Comparison of ENCODE assay signal across 8 mouse cellular contexts in the genomic region with DNA sequence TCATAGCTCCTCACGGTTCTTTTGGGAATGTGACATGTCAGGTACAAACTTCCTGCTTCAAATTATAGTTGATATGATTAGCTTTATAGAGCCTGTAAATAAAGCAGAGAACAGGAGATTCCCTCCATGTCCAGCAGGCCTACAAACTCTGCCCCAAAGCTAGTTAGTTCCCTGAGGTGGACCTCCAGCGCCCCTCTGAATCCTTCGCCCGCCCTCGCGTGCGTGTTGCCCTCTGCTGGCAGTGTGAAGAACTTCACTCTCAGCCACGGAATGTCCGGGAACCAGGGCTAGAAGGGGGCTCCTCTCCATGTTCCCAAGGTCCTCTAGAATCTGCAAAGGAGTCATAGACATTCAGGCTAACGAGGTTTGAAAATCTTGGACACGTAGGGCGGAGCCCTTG. TPM values are rescaled to one million over a fixed set of nuclear protein-coding genes. Genes with fewer than 3 reads are reported as not detected.
DNase-seq lines count a peak whose midpoint lies in the region; ATAC-seq and TF ChIP-seq lines count a peak whose summit lies in the region.

No protein-coding gene starts in this region.

- H3K27me3 ChIP-seq in lung, embryonic 14.5 days (ENCODE audit: insufficient read depth, low read length) = peaks cover 67% of the 10 kb centered on the region
- peaks cover 57% of the 10 kb centered on the region for H3K27me3 ChIP-seq in kidney, embryonic 15.5 days
- peaks cover 67% of the 10 kb centered on the region for H3K27me3 ChIP-seq in midbrain, postnatal 0 days (ENCODE audit: insufficient read depth, low read length)

- DNase-seq in CD4-positive, CD25-positive, alpha-beta regulatory T cell, adult 2 months (ENCODE audit: low read depth, low spot score) = peak; percentile 67
- peak; percentile 73 for DNase-seq in lung, embryonic 14.5 days
- DNase-seq in lung, adult 18-20 months = no peak
- no peak for DNase-seq in midbrain, postnatal 0 days (ENCODE audit: low spot score)
- DNase-seq in right cerebral cortex, postnatal 36 days (ENCODE audit: low spot score in 2 of 2) = no peak
- DNase-seq in heart, adult 11 months = no peak

- no peak overlapping the region for H3K27ac ChIP-seq in lung, embryonic 14.5 days (ENCODE audit: low read depth)
- peak overlapping the region; percentile 78; the same call in 1 of the 2 replicates for H3K27ac ChIP-seq in kidney, embryonic 15.5 days
- H3K27ac ChIP-seq in midbrain, postnatal 0 days (ENCODE audit: low read depth, low read length) = no peak overlapping the region

- H3K36me3 ChIP-seq in lung, embryonic 14.5 days (ENCODE audit: insufficient read depth) = no peaks in the 10 kb centered on the region
- H3K36me3 ChIP-seq in kidney, embryonic 15.5 days = no peaks in the 10 kb centered on the region
- H3K36me3 ChIP-seq in midbrain, postnatal 0 days (ENCODE audit: insufficient read depth, low read length) = no peaks in the 10 kb centered on the region

- no peak overlapping the region for H3K9ac ChIP-seq in lung, embryonic 14.5 days
- H3K9ac ChIP-seq in kidney, embryonic 15.5 days = no peak overlapping the region
- no peak overlapping the region for H3K9ac ChIP-seq in midbrain, postnatal 0 days (replicated peaks; ENCODE audit: low read length, poor library complexity, severe bottlenecking)

- no peaks in the 10 kb centered on the region for H3K4me1 ChIP-seq in lung, embryonic 14.5 days (ENCODE audit: insufficient read depth)
- H3K4me1 ChIP-seq in kidney, embryonic 15.5 days = peaks cover 55% of the 10 kb centered on the region
- peaks cover 2% of the 10 kb centered on the region; the same call in 1 of the 2 replicates for H3K4me1 ChIP-seq in midbrain, postnatal 0 days (ENCODE audit: insufficient read depth, low read length)

- 13% methylated on average over 12 of the region's 12 CpGs for WGBS in lung, embryonic 14.5 days
- 10% methylated on average over 12 of the region's 12 CpGs for WGBS in kidney, embryonic 15.5 days
- WGBS in midbrain, postnatal 0 days = 8% methylated on average over 12 of the region's 12 CpGs

- no peak overlapping the region; the same call in 1 of the 2 replicates for H3K4me2 ChIP-seq in lung, embryonic 14.5 days
- H3K4me2 ChIP-seq in kidney, embryonic 15.5 days = peak overlapping the region; percentile 44; the same call in 1 of the 2 replicates
- H3K4me2 ChIP-seq in midbrain, postnatal 0 days (ENCODE audit: low read depth, low read length, poor library complexity, severe bottlenecking) = no peak overlapping the region

- no peaks in the 10 kb centered on the region for H3K9me3 ChIP-seq in lung, embryonic 14.5 days (ENCODE audit: low read depth, low read length)
- no peaks in the 10 kb centered on the region for H3K9me3 ChIP-seq in kidney, embryonic 15.5 days (replicated peaks)
- H3K9me3 ChIP-seq in midbrain, postnatal 0 days (ENCODE audit: low read length) = no peaks in the 10 kb centered on the region

- peak; percentile 84 for TF ChIP-seq CTCF in lung, embryonic 14.5 days (IDR thresholded peaks at IDR 0.05; ENCODE audit: low read depth)
- peak; percentile 76 for TF ChIP-seq CTCF in midbrain, postnatal 0 days (IDR thresholded peaks at IDR 0.05)

- no peak overlapping the region for H3K4me3 ChIP-seq in lung, embryonic 14.5 days (ENCODE audit: low read depth, low read length)
- no peak overlapping the region for H3K4me3 ChIP-seq in kidney, embryonic 15.5 days (replicated peaks)
- H3K4me3 ChIP-seq in midbrain, postnatal 0 days (ENCODE audit: low read depth, low read length) = no peak overlapping the region

- ATAC-seq in CD4-positive, CD25-positive, alpha-beta regulatory T cell, adult 4 months = no peak
- no peak for ATAC-seq in lung, embryonic 14.5 days (ENCODE audit: insufficient read depth)
- ATAC-seq in kidney, embryonic 15.5 days (replicated peaks; ENCODE audit: low FRiP score) = no peak
- ATAC-seq in midbrain, postnatal 0 days (ENCODE audit: low FRiP score) = no peak

RNA-seq across cellular contexts. Expression of gene Smug1, which starts 11.2 kb away (rescaled TPM):
- 1 to 10 TPM; 6.0 to 8.1 TPM for polyA plus RNA-seq in CD4-positive, CD25-positive, alpha-beta regulatory T cell, adult 4 months (2017; shearing (Covaris generic))
- 18.0 and 18.1 TPM in 2 replicates for polyA plus RNA-seq in lung, embryonic 14.5 days (2014; fragmentation: Nextera tagmentation; extraction: Ambion mirVana)
- polyA plus RNA-seq in kidney, embryonic 15.5 days (2015; fragmentation: Nextera tagmentation; extraction: Ambion mirVana) = 17.7 and 18.0 TPM in 2 replicates
- total RNA-seq in midbrain, postnatal 0 days (2014; rRNA removed) = 33.2 and 42.9 TPM in 2 replicates
- 13.6 and 14.1 TPM in 2 replicates for polyA plus RNA-seq in midbrain, postnatal 0 days (2015; fragmentation: Nextera tagmentation; extraction: Ambion mirVana)

Comparison
In these comparisons a context has a peak if more than half of its experiments do, and no peak if none do; other contexts are left out.
1. DNase-seq: peak in CD4-positive, CD25-positive, alpha-beta regulatory T cell, adult 2 months (single experiment) and lung, embryonic 14.5 days (single experiment); none in lung, adult 18-20 months (0 of 2), midbrain, postnatal 0 days (single experiment), right cerebral cortex, postnatal 36 days (0 of 2) and heart, adult 11 months (single experiment).